Mouse (Mus musculus) liver, adult 2 months (tissue): ENCODE data around the gene Sema6b.

Source experiments
- CTCF ChIP-seq: fragments of 200-500 bp; IDR thresholded peaks from 2 replicates; pipeline ENCODE4 v1.5.1; 2011; ENCODE audit warnings: low read depth, low read length, control low read depth
- POLR2A ChIP-seq: fragments of 200-500 bp; IDR thresholded peaks from 2 replicates; pipeline ENCODE4 v1.6.1; 2011; ENCODE audit warnings: low read length, control low read depth; ENCODE audit not compliant: insufficient read depth; ENCODE audit errors: extremely low read depth

- TF ChIP-seq CTCF (no peak), POLR2A (no peak)
Observed at GRCm38 (mm10) chr17:56131136-56131535, 9.0 kb downstream of the Sema6b start.
